ENCODE assay signal across 14 mouse cellular contexts in genomic region chr11:96885901-96886340, GRCm38 (mm10). TPM values are rescaled to one million over a fixed set of nuclear protein-coding genes. Genes with fewer than 3 reads are reported as not detected.
DNase-seq lines count a peak whose midpoint lies in the region; ATAC-seq and TF ChIP-seq lines count a peak whose summit lies in the region.
"Had no signal": no experiment of that assay in that cellular context is flagged by ENCODE, and none has a peak within 500 bp of the region (broad histone marks: within the 10 kb centered on the region; RNA-seq: fewer than 3 reads in every experiment).

No protein-coding gene starts in this region.

- DNase-seq in intestine, embryonic 14.5 days (ENCODE audit: low spot score): no peak
- DNase-seq in forebrain, embryonic 11.5 days (ENCODE audit: low spot score): peak; percentile 83
- peak; percentile 43 for DNase-seq in hindbrain, postnatal 0 days (ENCODE audit: low spot score)
- DNase-seq in heart, adult 8-10 months (ENCODE audit: low spot score): no peak
- no peak for DNase-seq in left cerebral cortex, adult 2 months (ENCODE audit: extremely low spot score in 1 of 2, low spot score in 2 of 2)
- DNase-seq: adrenal gland, postnatal 14 days; cerebellum, adult 2 months; kidney, adult 2 months had no signal

- H3K4me1 ChIP-seq in intestine, embryonic 14.5 days (replicated peaks; ENCODE audit: control insufficient read depth, insufficient read depth, low read length): no peaks in the 10 kb centered on the region; the same call in 1 of the 2 replicates
- H3K4me1 ChIP-seq in intestine, postnatal 0 days (replicated peaks; ENCODE audit: control insufficient read depth, insufficient read depth, low read length): no peaks in the 10 kb centered on the region
- H3K4me1 ChIP-seq in forebrain, embryonic 11.5 days (replicated peaks; ENCODE audit: control insufficient read depth, insufficient read depth, low read length): peaks cover 29% of the 10 kb centered on the region
- peaks cover 7% of the 10 kb centered on the region; the same call in 1 of the 2 replicates for H3K4me1 ChIP-seq in hindbrain, postnatal 0 days (ENCODE audit: insufficient read depth, low read length)
- peaks cover 21% of the 10 kb centered on the region for H3K4me1 ChIP-seq in neural tube, embryonic 14.5 days (ENCODE audit: control insufficient read depth, insufficient read depth, low read length)
- H3K4me1 ChIP-seq: heart, embryonic 13.5 days had no signal

- H3K27me3 ChIP-seq in intestine, embryonic 14.5 days (replicated peaks; ENCODE audit: control insufficient read depth, insufficient read depth, low read length): no peaks in the 10 kb centered on the region
- H3K27me3 ChIP-seq in intestine, postnatal 0 days (replicated peaks; ENCODE audit: control insufficient read depth, insufficient read depth, low read length): no peaks in the 10 kb centered on the region
- no peaks in the 10 kb centered on the region for H3K27me3 ChIP-seq in forebrain, embryonic 11.5 days (ENCODE audit: control insufficient read depth, insufficient read depth, low read length)
- H3K27me3 ChIP-seq in hindbrain, postnatal 0 days (ENCODE audit: insufficient read depth, low read length): no peaks in the 10 kb centered on the region
- no peaks in the 10 kb centered on the region for H3K27me3 ChIP-seq in neural tube, embryonic 14.5 days (ENCODE audit: control insufficient read depth, insufficient read depth, low read length)
- H3K27me3 ChIP-seq: heart, embryonic 13.5 days had no signal

- peak overlapping the region; percentile 38; the same call in 1 of the 2 replicates for H3K27ac ChIP-seq in intestine, embryonic 14.5 days (ENCODE audit: low read depth)
- no peak overlapping the region for H3K27ac ChIP-seq in intestine, postnatal 0 days (ENCODE audit: low read depth, low read length)
- peak overlapping the region; percentile 91 for H3K27ac ChIP-seq in forebrain, embryonic 11.5 days (ENCODE audit: low read depth, low read length)
- peak overlapping the region; percentile 76 for H3K27ac ChIP-seq in hindbrain, postnatal 0 days
- peak overlapping the region; percentile 79 for H3K27ac ChIP-seq in neural tube, embryonic 14.5 days (ENCODE audit: low read depth, low read length)
- no peak overlapping the region; the same call in 1 of the 2 replicates for H3K27ac ChIP-seq in left cerebral cortex, adult 2 months
- H3K27ac ChIP-seq: heart, embryonic 13.5 days had no signal

- no peaks in the 10 kb centered on the region for H3K9me3 ChIP-seq in intestine, embryonic 14.5 days (ENCODE audit: control insufficient read depth, low read length)
- H3K9me3 ChIP-seq in intestine, postnatal 0 days (ENCODE audit: control insufficient read depth): no peaks in the 10 kb centered on the region
- no peaks in the 10 kb centered on the region for H3K9me3 ChIP-seq in forebrain, embryonic 11.5 days (ENCODE audit: control insufficient read depth, low read length)
- H3K9me3 ChIP-seq in hindbrain, postnatal 0 days (ENCODE audit: low read length): no peaks in the 10 kb centered on the region
- H3K9me3 ChIP-seq in neural tube, embryonic 14.5 days (ENCODE audit: control insufficient read depth, low read length): no peaks in the 10 kb centered on the region
- H3K9me3 ChIP-seq: heart, embryonic 13.5 days had no signal

- peak; percentile 70; the same call in 1 of the 2 replicates for ATAC-seq in intestine, embryonic 14.5 days (replicated peaks; ENCODE audit: low FRiP score, low TSS enrichment, low read depth)
- no peak for ATAC-seq in intestine, postnatal 0 days
- peak; percentile 88 for ATAC-seq in forebrain, embryonic 11.5 days (replicated peaks; ENCODE audit: low FRiP score)
- ATAC-seq in hindbrain, postnatal 0 days: peak; percentile 55; the same call in 1 of the 2 replicates
- ATAC-seq in neural tube, embryonic 14.5 days (ENCODE audit: low read depth): peak; percentile 94
- no peak for ATAC-seq in inflammation-experienced regulatory T-cells, adult 6 months

- H3K4me2 ChIP-seq in intestine, embryonic 14.5 days (ENCODE audit: low read length): no peak overlapping the region
- no peak overlapping the region for H3K4me2 ChIP-seq in intestine, postnatal 0 days (replicated peaks; ENCODE audit: low read depth)
- H3K4me2 ChIP-seq in forebrain, embryonic 11.5 days (ENCODE audit: low read depth, low read length, severe bottlenecking): 0 out of 2 replicates have a peak overlapping the region, but pooled peaks have one; percentile 18
- H3K4me2 ChIP-seq in hindbrain, postnatal 0 days (ENCODE audit: low read depth, low read length): no peak overlapping the region
- H3K4me2 ChIP-seq in neural tube, embryonic 14.5 days (ENCODE audit: low read depth, low read length): no peak overlapping the region
- H3K4me2 ChIP-seq: heart, embryonic 13.5 days had no signal

- no peak for TF ChIP-seq CTCF in intestine, postnatal 0 days (IDR thresholded peaks at IDR 0.05; ENCODE audit: low read depth)
- no peak for TF ChIP-seq CTCF in hindbrain, postnatal 0 days (IDR thresholded peaks at IDR 0.05; ENCODE audit: low read depth)
- TF ChIP-seq CTCF in left cerebral cortex, adult 2 months (IDR thresholded peaks at IDR 0.05): no peak

- intact Hi-C loops in left cerebral cortex, adult 2 months (cut with DNase I): no loop called here

- no peak overlapping the region for H3K9ac ChIP-seq in intestine, embryonic 14.5 days (ENCODE audit: low read length)
- H3K9ac ChIP-seq in intestine, postnatal 0 days (ENCODE audit: low read depth, low read length): no peak overlapping the region
- peak overlapping the region; percentile 50; the same call in 1 of the 2 replicates for H3K9ac ChIP-seq in forebrain, embryonic 11.5 days (ENCODE audit: low read length)
- H3K9ac ChIP-seq in hindbrain, postnatal 0 days (replicated peaks; ENCODE audit: low read length): no peak overlapping the region
- no peak overlapping the region; the same call in 1 of the 2 replicates for H3K9ac ChIP-seq in neural tube, embryonic 14.5 days (replicated peaks; ENCODE audit: low read depth, low read length)
- H3K9ac ChIP-seq: heart, embryonic 13.5 days had no signal

- H3K4me3 ChIP-seq in intestine, embryonic 14.5 days (ENCODE audit: low read depth, low read length): no peak overlapping the region
- no peak overlapping the region for H3K4me3 ChIP-seq in intestine, postnatal 0 days (ENCODE audit: low read depth, low read length)
- no peak overlapping the region for H3K4me3 ChIP-seq in forebrain, embryonic 11.5 days (ENCODE audit: low read depth, low read length)
- no peak overlapping the region for H3K4me3 ChIP-seq in hindbrain, postnatal 0 days (ENCODE audit: low read length)
- no peak overlapping the region for H3K4me3 ChIP-seq in neural tube, embryonic 14.5 days (ENCODE audit: low read depth, low read length)
- no peak overlapping the region for H3K4me3 ChIP-seq in left cerebral cortex, adult 2 months
- H3K4me3 ChIP-seq: heart, embryonic 13.5 days had no signal

- H3K36me3 ChIP-seq in intestine, embryonic 14.5 days (ENCODE audit: control insufficient read depth, insufficient read depth, low read length): no peaks in the 10 kb centered on the region
- no peaks in the 10 kb centered on the region for H3K36me3 ChIP-seq in intestine, postnatal 0 days (ENCODE audit: control insufficient read depth, insufficient read depth)
- no peaks in the 10 kb centered on the region for H3K36me3 ChIP-seq in forebrain, embryonic 11.5 days (ENCODE audit: control insufficient read depth, insufficient read depth, low read length)
- no peaks in the 10 kb centered on the region for H3K36me3 ChIP-seq in hindbrain, postnatal 0 days (ENCODE audit: insufficient read depth, low read length)
- H3K36me3 ChIP-seq in neural tube, embryonic 14.5 days (ENCODE audit: control insufficient read depth, insufficient read depth, low read length): no peaks in the 10 kb centered on the region
- H3K36me3 ChIP-seq: heart, embryonic 13.5 days had no signal

- WGBS in intestine, embryonic 14.5 days: 43% methylated on average over 5 of the region's 5 CpGs
- WGBS in intestine, postnatal 0 days: 70% methylated on average over 5 of the region's 5 CpGs
- WGBS in forebrain, embryonic 11.5 days: 15% methylated on average over 5 of the region's 5 CpGs
- WGBS in hindbrain, postnatal 0 days: 16% methylated on average over 5 of the region's 5 CpGs
- WGBS in neural tube, embryonic 14.5 days: 15% methylated on average over 5 of the region's 5 CpGs

RNA-seq across cellular contexts. Expression of gene Cdk5rap3, which starts 30.4 kb away (rescaled TPM):
- polyA plus RNA-seq in intestine, embryonic 14.5 days (2014; fragmentation: Nextera tagmentation; extraction: Ambion mirVana): 64.2 and 70.1 TPM in 2 replicates
- 64.1 and 68.9 TPM in 2 replicates for polyA plus RNA-seq in intestine, postnatal 0 days (2015; fragmentation: Nextera tagmentation; extraction: Ambion mirVana)
- polyA plus RNA-seq in forebrain, embryonic 11.5 days (2014; fragmentation: Nextera tagmentation; extraction: Ambion mirVana): 83.4 and 94.0 TPM in 2 replicates
- 44.9 and 56.5 TPM in 2 replicates for total RNA-seq in hindbrain, postnatal 0 days (2014; rRNA removed)
- polyA plus RNA-seq in hindbrain, postnatal 0 days (2015; fragmentation: Nextera tagmentation; extraction: Ambion mirVana): 77.1 and 87.8 TPM in 2 replicates
- polyA plus RNA-seq in neural tube, embryonic 14.5 days (2014; fragmentation: Nextera tagmentation; extraction: Ambion mirVana): 80.0 and 82.4 TPM in 2 replicates
- 10 to 100 TPM; 20.4 to 25.7 (median 22.7) TPM for total RNA-seq in heart, adult 8-10 months (2022)
- 10 to 100 TPM; 28.6 to 30.0 TPM for total RNA-seq in left cerebral cortex, adult 2 months (2021)
- polyA plus RNA-seq in inflammation-experienced regulatory T-cells, adult 6 months (2017; shearing (Covaris generic)): 100 to 1,000 TPM in 1 of 3 experiments, 10 to 100 TPM in 2; 93.2 to 124 (median 96.9) TPM

RNA-seq across cellular contexts. Expression of gene Copz2, which starts 36.3 kb away (rescaled TPM):
- 100 and 102 TPM in 2 replicates for polyA plus RNA-seq in intestine, embryonic 14.5 days (2014; fragmentation: Nextera tagmentation; extraction: Ambion mirVana)
- polyA plus RNA-seq in intestine, postnatal 0 days (2015; fragmentation: Nextera tagmentation; extraction: Ambion mirVana): 46.8 and 47.6 TPM in 2 replicates
- 33.2 and 33.8 TPM in 2 replicates for polyA plus RNA-seq in forebrain, embryonic 11.5 days (2014; fragmentation: Nextera tagmentation; extraction: Ambion mirVana)
- 6.3 and 12.6 TPM in 2 replicates for total RNA-seq in hindbrain, postnatal 0 days (2014; rRNA removed)
- polyA plus RNA-seq in hindbrain, postnatal 0 days (2015; fragmentation: Nextera tagmentation; extraction: Ambion mirVana): 26.4 and 28.1 TPM in 2 replicates
- polyA plus RNA-seq in neural tube, embryonic 14.5 days (2014; fragmentation: Nextera tagmentation; extraction: Ambion mirVana): 10.9 and 33.9 TPM in 2 replicates
- total RNA-seq in heart, adult 8-10 months (2022): 10 to 100 TPM; 36.0 to 43.5 (median 41.1) TPM
- 1 to 10 TPM; 4.8 to 5.0 TPM for total RNA-seq in left cerebral cortex, adult 2 months (2021)
- not detected for polyA plus RNA-seq in inflammation-experienced regulatory T-cells, adult 6 months (2017; shearing (Covaris generic))

RNA-seq across cellular contexts. Expression of gene Prr15l, which starts 42.0 kb away (rescaled TPM):
- 56.8 and 62.5 TPM in 2 replicates for polyA plus RNA-seq in intestine, embryonic 14.5 days (2014; fragmentation: Nextera tagmentation; extraction: Ambion mirVana)
- polyA plus RNA-seq in intestine, postnatal 0 days (2015; fragmentation: Nextera tagmentation; extraction: Ambion mirVana): 138 and 141 TPM in 2 replicates
- 0.25 and 0.29 TPM in 2 replicates for polyA plus RNA-seq in forebrain, embryonic 11.5 days (2014; fragmentation: Nextera tagmentation; extraction: Ambion mirVana)
- 0.10 and 0.75 TPM in 2 replicates for total RNA-seq in hindbrain, postnatal 0 days (2014; rRNA removed)
- polyA plus RNA-seq in hindbrain, postnatal 0 days (2015; fragmentation: Nextera tagmentation; extraction: Ambion mirVana): 0.19 and 0.71 TPM in 2 replicates
- polyA plus RNA-seq in neural tube, embryonic 14.5 days (2014; fragmentation: Nextera tagmentation; extraction: Ambion mirVana): 0.09 and 0.36 TPM in 2 replicates
- 1 to 10 TPM; 1.1 to 1.7 (median 1.5) TPM for total RNA-seq in heart, adult 8-10 months (2022)
- not detected for total RNA-seq in left cerebral cortex, adult 2 months (2021)
- under 1 TPM; 0.21 to 0.62 (median 0.40) TPM for polyA plus RNA-seq in inflammation-experienced regulatory T-cells, adult 6 months (2017; shearing (Covaris generic))
- total RNA-seq: layer of hippocampus, postnatal 14 days; megakaryocyte progenitor cell, adult 5-6 weeks had no signal
- polyA plus RNA-seq: cerebellum, adult 2 months had no signal

RNA-seq across cellular contexts. Expression of gene Nfe2l1, which starts 56.2 kb away (rescaled TPM):
- 36.0 and 36.7 TPM in 2 replicates for polyA plus RNA-seq in intestine, embryonic 14.5 days (2014; fragmentation: Nextera tagmentation; extraction: Ambion mirVana)
- polyA plus RNA-seq in intestine, postnatal 0 days (2015; fragmentation: Nextera tagmentation; extraction: Ambion mirVana): 31.6 and 35.0 TPM in 2 replicates
- 38.6 and 42.9 TPM in 2 replicates for polyA plus RNA-seq in forebrain, embryonic 11.5 days (2014; fragmentation: Nextera tagmentation; extraction: Ambion mirVana)
- 91.4 and 92.8 TPM in 2 replicates for total RNA-seq in hindbrain, postnatal 0 days (2014; rRNA removed)
- 67.2 and 69.0 TPM in 2 replicates for polyA plus RNA-seq in hindbrain, postnatal 0 days (2015; fragmentation: Nextera tagmentation; extraction: Ambion mirVana)
- 39.7 and 51.7 TPM in 2 replicates for polyA plus RNA-seq in neural tube, embryonic 14.5 days (2014; fragmentation: Nextera tagmentation; extraction: Ambion mirVana)
- total RNA-seq in heart, adult 8-10 months (2022): 100 to 1,000 TPM; 462 to 530 (median 477) TPM
- total RNA-seq in left cerebral cortex, adult 2 months (2021): 100 to 1,000 TPM; 281 to 290 TPM
- polyA plus RNA-seq in inflammation-experienced regulatory T-cells, adult 6 months (2017; shearing (Covaris generic)): 10 to 100 TPM; 17.8 to 21.4 (median 20.7) TPM

RNA-seq across cellular contexts. Expression of gene Pnpo, which starts 57.9 kb away (rescaled TPM):
- 40.9 and 44.1 TPM in 2 replicates for polyA plus RNA-seq in intestine, embryonic 14.5 days (2014; fragmentation: Nextera tagmentation; extraction: Ambion mirVana)
- polyA plus RNA-seq in intestine, postnatal 0 days (2015; fragmentation: Nextera tagmentation; extraction: Ambion mirVana): 145 and 158 TPM in 2 replicates
- 24.8 and 28.8 TPM in 2 replicates for polyA plus RNA-seq in forebrain, embryonic 11.5 days (2014; fragmentation: Nextera tagmentation; extraction: Ambion mirVana)
- total RNA-seq in hindbrain, postnatal 0 days (2014; rRNA removed): 31.5 and 37.2 TPM in 2 replicates
- polyA plus RNA-seq in hindbrain, postnatal 0 days (2015; fragmentation: Nextera tagmentation; extraction: Ambion mirVana): 37.3 and 38.3 TPM in 2 replicates
- 21.7 and 23.4 TPM in 2 replicates for polyA plus RNA-seq in neural tube, embryonic 14.5 days (2014; fragmentation: Nextera tagmentation; extraction: Ambion mirVana)
- 10 to 100 TPM; 14.9 to 16.6 (median 16.1) TPM for total RNA-seq in heart, adult 8-10 months (2022)
- 10 to 100 TPM; 40.0 to 40.2 TPM for total RNA-seq in left cerebral cortex, adult 2 months (2021)
- polyA plus RNA-seq in inflammation-experienced regulatory T-cells, adult 6 months (2017; shearing (Covaris generic)): 10 to 100 TPM; 19.0 to 35.1 (median 30.7) TPM

Comparison
In these comparisons a context has a peak if more than half of its experiments do, and no peak if none do; other contexts are left out.
1. ATAC-seq: peak in intestine, embryonic 14.5 days (single experiment), forebrain, embryonic 11.5 days (single experiment), hindbrain, postnatal 0 days (single experiment) and neural tube, embryonic 14.5 days (single experiment); none in intestine, postnatal 0 days (single experiment) and inflammation-experienced regulatory T-cells, adult 6 months (single experiment).
2. H3K27ac ChIP-seq: peak in intestine, embryonic 14.5 days (single experiment), forebrain, embryonic 11.5 days (single experiment), hindbrain, postnatal 0 days (single experiment) and neural tube, embryonic 14.5 days (single experiment); none in intestine, postnatal 0 days (single experiment) and left cerebral cortex, adult 2 months (single experiment).
3. DNase-seq: peak in forebrain, embryonic 11.5 days (single experiment) and hindbrain, postnatal 0 days (single experiment); none in intestine, embryonic 14.5 days (single experiment), heart, adult 8-10 months (single experiment) and left cerebral cortex, adult 2 months (0 of 2).
4. RNA of gene Copz2, which starts 36.3 kb away (polyA plus RNA-seq): 100 to 102 TPM in intestine, embryonic 14.5 days, 46.8 to 47.6 TPM in intestine, postnatal 0 days, 33.2 to 33.8 TPM in forebrain, embryonic 11.5 days, 26.4 to 28.1 TPM in hindbrain, postnatal 0 days and 10.9 to 33.9 TPM in neural tube, embryonic 14.5 days; not detected in inflammation-experienced regulatory T-cells, adult 6 months; every median in the first group is over 10 times any median in the second.
5. RNA of gene Prr15l, which starts 42.0 kb away (polyA plus RNA-seq): 138 to 141 TPM in intestine, postnatal 0 days and 56.8 to 62.5 TPM in intestine, embryonic 14.5 days; 0.19 to 0.71 TPM in hindbrain, postnatal 0 days, 0.21 to 0.62 TPM in inflammation-experienced regulatory T-cells, adult 6 months, 0.09 to 0.36 TPM in neural tube, embryonic 14.5 days and 0.25 to 0.29 TPM in forebrain, embryonic 11.5 days; every median in the first group is over 10 times any median in the second.